ENCODE assay signal across 24 mouse cellular contexts in the genomic region with DNA sequence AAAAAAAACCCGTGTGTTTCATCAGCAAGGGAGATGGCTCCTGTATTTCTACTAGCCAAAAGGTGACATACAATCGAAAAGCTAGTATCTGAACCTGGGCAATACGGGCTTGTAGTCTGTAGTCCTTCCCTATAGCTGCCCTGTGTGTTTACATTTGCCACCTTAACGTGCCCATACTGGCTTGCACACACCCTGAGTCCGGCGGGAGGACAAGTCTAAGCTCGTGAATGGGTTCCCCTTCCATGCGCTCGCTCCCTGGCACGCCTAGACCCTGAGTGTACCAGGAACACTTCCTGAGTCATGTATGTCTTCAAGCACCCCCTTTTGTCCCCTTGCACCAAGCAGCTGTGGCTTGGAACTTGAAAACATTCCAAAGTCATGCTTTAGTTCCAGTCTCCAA. TPM values are rescaled to one million over a fixed set of nuclear protein-coding genes. Genes with fewer than 3 reads are reported as not detected.
"Had no signal": no experiment of that assay in that cellular context is flagged by ENCODE, and none has a peak within 500 bp of the region (broad histone marks: within the 10 kb centered on the region; RNA-seq: fewer than 3 reads in every experiment).

No protein-coding gene starts in this region.

- H3K4me3 ChIP-seq: limb, embryonic 12.5 days; liver, embryonic 13.5 days; lung, embryonic 15.5 days; megakaryocyte, embryonic 14.5 days; midbrain, embryonic 12.5 days; neural tube, embryonic 15.5 days had no signal

- H3K27ac ChIP-seq: limb, embryonic 12.5 days; liver, embryonic 13.5 days; lung, embryonic 15.5 days; macrophage; midbrain, embryonic 12.5 days; neural tube, embryonic 15.5 days had no signal

- DNase-seq: kidney, adult 2 months; layer of hippocampus, adult 9-11 months; layer of hippocampus, postnatal 36 days; liver; liver, embryonic 13.5 days; liver, postnatal 0 days; lung, postnatal 14 days; right cerebral cortex, postnatal 4 days; thymus, adult 2 months; thymus, postnatal 25 days had no signal

- H3K4me2 ChIP-seq: limb, embryonic 12.5 days; liver, embryonic 13.5 days; lung, embryonic 15.5 days; midbrain, embryonic 12.5 days; neural tube, embryonic 15.5 days had no signal

- H3K9me3 ChIP-seq: limb, embryonic 12.5 days; liver, embryonic 13.5 days; lung, embryonic 15.5 days; megakaryocyte, embryonic 14.5 days; midbrain, embryonic 12.5 days; neural tube, embryonic 15.5 days had no signal

- ATAC-seq: intestine, embryonic 16.5 days; liver, postnatal 0 days had no signal

- H3K9ac ChIP-seq: limb, embryonic 12.5 days; liver, embryonic 13.5 days; liver, postnatal 0 days; lung, embryonic 15.5 days; midbrain, embryonic 12.5 days; neural tube, embryonic 15.5 days had no signal

RNA-seq across cellular contexts. Expression of gene Best2, which starts 2.4 kb away (rescaled TPM):
- total RNA-seq: layer of hippocampus, postnatal 36 days; left cerebral cortex, adult 8-10 months; left cerebral cortex, postnatal 36 days; midbrain, postnatal 0 days had no signal
- polyA plus RNA-seq: kidney, adult 2 months; kidney, embryonic 16.5 days; limb, embryonic 12.5 days; liver, embryonic 13.5 days; liver, postnatal 0 days; lung, embryonic 15.5 days; macrophage; midbrain, embryonic 12.5 days; neural tube, embryonic 11.5 days; neural tube, embryonic 15.5 days; spleen, adult 2 months; testis, adult 2 months had no signal
